Mouse (Mus musculus) embryonic facial prominence, embryonic 13.5 days (tissue): ENCODE results near the gene Rab35. TPM values are rescaled to one million over a fixed set of nuclear protein-coding genes. Genes with fewer than 3 reads are reported as not detected.

Experiments used
- ATAC-seq: fragments of 200-750 bp; cut with Nextera tagmentation; 2 replicates; pipeline ENCODE4 v1.8.0; 2017; ENCODE audit warnings: low read depth; ENCODE audit not compliant: insufficient number of reproducible peaks, insufficient read depth, low FRiP score, low TSS enrichment
- H3K27ac ChIP-seq: fragments of 300-500 bp; sonication (generic); 2 replicates; pipeline ENCODE4 v1.5.1; 2015; ENCODE audit warnings: moderate library complexity, mild to moderate bottlenecking, inconsistent platforms
- H3K27me3 ChIP-seq: fragments of 300-500 bp; sonication (generic); 2 replicates; pipeline ENCODE4 v1.6.1; 2015; ENCODE audit warnings: mild to moderate bottlenecking, inconsistent platforms
- H3K36me3 ChIP-seq: fragments of 300-500 bp; sonication (generic); 2 replicates; pipeline ENCODE4 v1.6.1; 2015; ENCODE audit warnings: mild to moderate bottlenecking, inconsistent platforms
- H3K4me1 ChIP-seq: fragments of 300-500 bp; sonication (generic); 2 replicates; pipeline ENCODE4 v1.6.1; 2015; ENCODE audit warnings: inconsistent platforms
- H3K4me2 ChIP-seq: fragments of 300-500 bp; sonication (generic); 2 replicates; pipeline ENCODE4 v1.6.1; 2015; ENCODE audit warnings: moderate library complexity, mild to moderate bottlenecking, inconsistent platforms
- H3K4me3 ChIP-seq: fragments of 300-500 bp; sonication (generic); 2 replicates; pipeline ENCODE4 v1.5.1; 2015; ENCODE audit warnings: mild to moderate bottlenecking, inconsistent platforms
- H3K9ac ChIP-seq: fragments of 300-500 bp; sonication (generic); 2 replicates; pipeline ENCODE4 v1.6.1; 2015; ENCODE audit warnings: mild to moderate bottlenecking, inconsistent platforms
- H3K9me3 ChIP-seq: fragments of 300-500 bp; sonication (generic); 2 replicates; pipeline ENCODE4 v1.6.1; 2016; ENCODE audit warnings: inconsistent platforms
- WGBS: fragments of 180-500 bp; shearing (Covaris S2); methylation state at CpG from one replicate; pipeline ENCODE4 v1.1.7; 2015; ENCODE audit warnings: mixed read lengths; 5-methylcytosine and 5-hydroxymethylcytosine counted together
- polyA plus RNA-seq: library from polyadenylated mRNA; unstranded; fragments of >200 nt; fragmentation: Nextera tagmentation; extraction: Ambion mirVana; gene quantifications from 2 replicates; pipeline ENCODE4 v1.2.1, GENCODE M21; 2015

Gene Rab35
- 13.1 and 15.9 TPM in 2 replicates for polyA plus RNA-seq

- WGBS = under 1% methylated on average over 75 of the region's 125 CpGs
- no peaks in the 10 kb centered on the region for H3K9me3 ChIP-seq
- H3K9ac ChIP-seq = peak within 1 kb of the TSS; percentile 83
- H3K4me3 ChIP-seq = peak within 1 kb of the TSS; percentile 71
- peak within 1 kb of the TSS; percentile 90 for H3K4me2 ChIP-seq
- peak within 1 kb of the TSS; percentile 88 for H3K27ac ChIP-seq
- peaks cover 41% of the 10 kb centered on the region for H3K4me1 ChIP-seq
- H3K27me3 ChIP-seq = no peaks in the 10 kb centered on the region
- peak; percentile 86 for ATAC-seq
- H3K36me3 ChIP-seq = 0 out of 2 replicates have a peak, but pooled peaks cover 4% of the 10 kb centered on the region
These were observed at the start of gene Rab35 for GRCm38 (mm10) chr5:115631505-115632357. Gene Rab35 (plus strand): TSS chr5:115631908.

- peaks cover 96% of the 10 kb centered on the region for H3K36me3 ChIP-seq
These were observed 46.1 kb upstream of the Rab35 start for GRCm38 (mm10) chr5:115585616-115586015.

GRCm38 (mm10) chr5:115586166-115586565 lies 45.5 kb upstream of the Rab35 start:
- H3K9me3 ChIP-seq = peaks cover 11% of the 10 kb centered on the region; the same call in 1 of the 2 replicates
- no peak overlapping the region for H3K4me3 ChIP-seq
- H3K36me3 ChIP-seq = peaks cover 96% of the 10 kb centered on the region
- ATAC-seq = no peak
- no peaks in the 10 kb centered on the region for H3K4me1 ChIP-seq
- no peak overlapping the region for H3K9ac ChIP-seq
- no peak overlapping the region for H3K4me2 ChIP-seq
- H3K27me3 ChIP-seq = no peaks in the 10 kb centered on the region
- H3K27ac ChIP-seq = no peak overlapping the region
- WGBS = 70% methylated on average over 15 of the region's 15 CpGs

More at GRCm38 (mm10) chr5:115585616-115586015, 46.1 kb upstream of the Rab35 start:
- Histone ChIP-seq H3K27me3 (no peaks in the 10 kb centered on the region), H3K4me3 (no peak overlapping the region), H3K27ac (no peak overlapping the region), H3K9me3 (peaks cover 11% of the 10 kb centered on the region; the same call in 1 of the 2 replicates), H3K4me2 (no peak overlapping the region), H3K9ac (no peak overlapping the region), H3K4me1 (no peaks in the 10 kb centered on the region)
- 84% methylated on average over 12 of the region's 12 CpGs for WGBS
- no peak for ATAC-seq

- ATAC-seq = no peak
These were observed 44.9 kb upstream of the Rab35 start for GRCm38 (mm10) chr5:115586780-115587179.

GRCm38 (mm10) chr5:115591028-115591427 lies 40.7 kb upstream of the Rab35 start:
- no peak overlapping the region for H3K27ac ChIP-seq
- H3K4me3 ChIP-seq = no peak overlapping the region
- H3K4me2 ChIP-seq = no peak overlapping the region
- WGBS = 86% methylated on average over 11 of the region's 11 CpGs
- no peak for ATAC-seq
- no peaks in the 10 kb centered on the region for H3K27me3 ChIP-seq
- H3K9me3 ChIP-seq = no peaks in the 10 kb centered on the region
- H3K36me3 ChIP-seq = peaks cover 95% of the 10 kb centered on the region
- no peak overlapping the region for H3K9ac ChIP-seq
- no peaks in the 10 kb centered on the region for H3K4me1 ChIP-seq

More at GRCm38 (mm10) chr5:115586780-115587179, 44.9 kb upstream of the Rab35 start:
- 83% methylated on average over 2 of the region's 2 CpGs for WGBS
- H3K27me3 ChIP-seq = no peaks in the 10 kb centered on the region
- peaks cover 96% of the 10 kb centered on the region for H3K36me3 ChIP-seq
- no peak overlapping the region for H3K4me3 ChIP-seq
- no peaks in the 10 kb centered on the region for H3K4me1 ChIP-seq
- no peak overlapping the region for H3K27ac ChIP-seq
- H3K4me2 ChIP-seq = no peak overlapping the region
- H3K9ac ChIP-seq = no peak overlapping the region
- H3K9me3 ChIP-seq = peaks cover 11% of the 10 kb centered on the region; the same call in 1 of the 2 replicates

GRCm38 (mm10) chr5:115591506-115591905 lies 40.2 kb upstream of the Rab35 start:
- no peak overlapping the region for H3K9ac ChIP-seq
- H3K36me3 ChIP-seq = peaks cover 95% of the 10 kb centered on the region
- WGBS = 93% methylated on average over 2 of the region's 2 CpGs
- H3K4me1 ChIP-seq = no peaks in the 10 kb centered on the region
- no peak for ATAC-seq
- no peak overlapping the region for H3K4me3 ChIP-seq
- no peaks in the 10 kb centered on the region for H3K9me3 ChIP-seq
- H3K4me2 ChIP-seq = no peak overlapping the region
- no peak overlapping the region for H3K27ac ChIP-seq
- H3K27me3 ChIP-seq = no peaks in the 10 kb centered on the region

- H3K9ac ChIP-seq = no peak overlapping the region
- no peak overlapping the region for H3K4me3 ChIP-seq
- H3K4me1 ChIP-seq = no peaks in the 10 kb centered on the region
- peaks cover 88% of the 10 kb centered on the region for H3K36me3 ChIP-seq
- no peaks in the 10 kb centered on the region for H3K27me3 ChIP-seq
- no peaks in the 10 kb centered on the region for H3K9me3 ChIP-seq
- 91% methylated on average over 6 of the region's 6 CpGs for WGBS
- H3K27ac ChIP-seq = no peak overlapping the region
- ATAC-seq = no peak
- H3K4me2 ChIP-seq = no peak overlapping the region
These were observed 28.1 kb upstream of the Rab35 start for GRCm38 (mm10) chr5:115603561-115603960.

GRCm38 (mm10) chr5:115611566-115611965 lies 20.1 kb upstream of the Rab35 start:
- peaks cover 97% of the 10 kb centered on the region for H3K36me3 ChIP-seq

GRCm38 (mm10) chr5:115613332-115613731 lies 18.4 kb upstream of the Rab35 start:
- H3K9ac ChIP-seq = no peak overlapping the region

More at GRCm38 (mm10) chr5:115611566-115611965, 20.1 kb upstream of the Rab35 start:
- ATAC-seq = no peak
- no peak overlapping the region for H3K9ac ChIP-seq
- H3K27ac ChIP-seq = no peak overlapping the region
- 91% methylated on average over 11 of the region's 11 CpGs for WGBS
- H3K27me3 ChIP-seq = no peaks in the 10 kb centered on the region
- no peak overlapping the region for H3K4me3 ChIP-seq
- no peak overlapping the region for H3K4me2 ChIP-seq
- H3K9me3 ChIP-seq = no peaks in the 10 kb centered on the region
- H3K4me1 ChIP-seq = no peaks in the 10 kb centered on the region

GRCm38 (mm10) chr5:115614948-115615347 lies 16.8 kb upstream of the Rab35 start:
- Histone ChIP-seq H3K4me3 (no peak overlapping the region), H3K4me2 (no peak overlapping the region), H3K27me3 (no peaks in the 10 kb centered on the region), H3K4me1 (no peaks in the 10 kb centered on the region), H3K9ac (no peak overlapping the region), H3K27ac (no peak overlapping the region), H3K36me3 (peaks cover 100% of the 10 kb centered on the region), H3K9me3 (no peaks in the 10 kb centered on the region; the same call in 1 of the 2 replicates)
- WGBS = 81% methylated on average over 7 of the region's 7 CpGs
- ATAC-seq = no peak

More at GRCm38 (mm10) chr5:115613332-115613731, 18.4 kb upstream of the Rab35 start:
- H3K9me3 ChIP-seq = no peaks in the 10 kb centered on the region; the same call in 1 of the 2 replicates
- WGBS = 94% methylated on average over 9 of the region's 9 CpGs
- H3K4me3 ChIP-seq = no peak overlapping the region
- ATAC-seq = no peak
- H3K4me1 ChIP-seq = no peaks in the 10 kb centered on the region
- H3K27ac ChIP-seq = no peak overlapping the region
- H3K4me2 ChIP-seq = no peak overlapping the region
- H3K27me3 ChIP-seq = no peaks in the 10 kb centered on the region
- peaks cover 100% of the 10 kb centered on the region for H3K36me3 ChIP-seq

GRCm38 (mm10) chr5:115619690-115620089 lies 12.0 kb upstream of the Rab35 start:
- peaks cover 83% of the 10 kb centered on the region for H3K36me3 ChIP-seq
- H3K9ac ChIP-seq = no peak overlapping the region
- no peak overlapping the region for H3K4me2 ChIP-seq
- H3K4me3 ChIP-seq = no peak overlapping the region
- WGBS = 91% methylated on average over 15 of the region's 15 CpGs
- no peak overlapping the region for H3K27ac ChIP-seq
- no peak for ATAC-seq
- H3K27me3 ChIP-seq = no peaks in the 10 kb centered on the region
- H3K9me3 ChIP-seq = no peaks in the 10 kb centered on the region; the same call in 1 of the 2 replicates
- H3K4me1 ChIP-seq = no peaks in the 10 kb centered on the region

GRCm38 (mm10) chr5:115622686-115623085 lies 9.0 kb upstream of the Rab35 start:
- no peaks in the 10 kb centered on the region for H3K27me3 ChIP-seq
- H3K4me1 ChIP-seq = no peaks in the 10 kb centered on the region
- H3K36me3 ChIP-seq = peaks cover 53% of the 10 kb centered on the region
- H3K27ac ChIP-seq = no peak overlapping the region
- H3K9me3 ChIP-seq = no peaks in the 10 kb centered on the region
- WGBS = 84% methylated on average over 7 of the region's 7 CpGs
- no peak overlapping the region for H3K4me2 ChIP-seq
- ATAC-seq = no peak
- H3K9ac ChIP-seq = no peak overlapping the region
- H3K4me3 ChIP-seq = no peak overlapping the region
